Mouse (Mus musculus) E14TG2a.4 (cell line): ENCODE measurements around the gene Tgfb1.

ENCODE experiments used
- CTCF ChIP-seq: conservative IDR thresholded peaks from 2 replicates; pipeline ENCODE4 v1.5.1; 2014; ENCODE audit warnings: low read length
- NANOG ChIP-seq: IDR thresholded peaks from 2 replicates; pipeline ENCODE4 v1.6.1; 2014; ENCODE audit warnings: borderline replicate concordance, low read length, mixed read lengths
- POU5F1 ChIP-seq: IDR thresholded peaks from 2 replicates; pipeline ENCODE4 v1.6.1; 2014; ENCODE audit warnings: low read length, borderline replicate concordance

DNA sequence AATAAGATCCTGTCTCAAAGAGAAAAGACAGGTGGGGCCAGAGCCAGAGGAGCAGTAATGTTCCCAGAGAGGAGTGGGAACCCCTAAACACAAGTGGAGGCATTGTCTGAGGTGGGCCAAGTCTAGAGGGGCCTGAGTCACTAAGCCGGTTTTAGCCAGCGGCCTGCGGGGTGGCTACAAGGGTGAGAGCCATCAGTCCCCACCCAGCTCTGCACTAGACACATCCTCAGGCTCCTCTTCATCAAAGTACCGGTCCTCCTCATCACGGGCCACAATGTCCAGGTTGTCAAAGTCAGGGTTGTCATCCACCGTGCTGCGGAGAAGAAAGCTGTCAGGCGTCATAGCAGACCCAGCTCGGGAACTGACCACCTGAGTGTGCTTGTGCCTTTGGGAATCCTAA, 26.0 kb downstream of the Tgfb1 start:
- TF ChIP-seq CTCF (no peak), POU5F1 (no peak), NANOG (no peak)
